Mouse (Mus musculus) embryonic facial prominence, embryonic 14.5 days (tissue): ENCODE data around the gene Stx2. TPM values are rescaled to one million over a fixed set of nuclear protein-coding genes. Genes with fewer than 3 reads are reported as not detected.
"Not testable (repeated sequence)": the region's sequence is repeated elsewhere in the genome, so short reads cannot be mapped to it uniquely, and the experiment has no call there.

Experiments used
- ATAC-seq: fragments of 200-750 bp; cut with Nextera tagmentation; 2 replicates; pipeline ENCODE4 v1.8.0; 2017; ENCODE audit warnings: low read depth, moderate number of reproducible peaks, moderate TSS enrichment
- DNase-seq: peaks from one replicate; pipeline ENCODE4 v3.0.0-alpha.2; 2015; ENCODE audit warnings: low spot score
- H3K27ac ChIP-seq: fragments of 300-500 bp; sonication (generic); replicated peaks from 2 replicates; pipeline ENCODE4 v1.5.1; 2014; ENCODE audit warnings: low read depth, mild to moderate bottlenecking, low read length, moderate library complexity
- H3K27me3 ChIP-seq: fragments of 300-500 bp; sonication (generic); replicated peaks from 2 replicates; pipeline ENCODE4 v1.6.1; 2014; ENCODE audit warnings: low read length; ENCODE audit not compliant: control insufficient read depth, insufficient read depth
- H3K36me3 ChIP-seq: fragments of 300-500 bp; sonication (generic); 2 replicates; pipeline ENCODE4 v1.6.1; 2014; ENCODE audit warnings: low read length, mixed read lengths; ENCODE audit not compliant: control insufficient read depth, insufficient read depth
- H3K4me1 ChIP-seq: fragments of 300-500 bp; sonication (generic); 2 replicates; pipeline ENCODE4 v1.6.1; 2014; ENCODE audit warnings: antibody characterized with exemption, low read length; ENCODE audit not compliant: control insufficient read depth, insufficient read depth
- H3K4me2 ChIP-seq: fragments of 300-500 bp; sonication (generic); 2 replicates; pipeline ENCODE4 v1.6.1; 2014; ENCODE audit warnings: low read depth, mild to moderate bottlenecking, low read length, moderate library complexity, mixed read lengths
- H3K4me3 ChIP-seq: fragments of 300-500 bp; sonication (generic); 2 replicates; pipeline ENCODE4 v1.5.1; 2014; ENCODE audit warnings: low read depth, mild to moderate bottlenecking, low read length
- H3K9ac ChIP-seq: fragments of 300-500 bp; sonication (generic); 2 replicates; pipeline ENCODE4 v1.6.1; 2014; ENCODE audit warnings: low read depth, mild to moderate bottlenecking, low read length, moderate library complexity, mixed read lengths
- H3K9me3 ChIP-seq: fragments of 300-500 bp; sonication (generic); 2 replicates; pipeline ENCODE4 v1.6.1; 2016; ENCODE audit warnings: low read length; ENCODE audit not compliant: control insufficient read depth
- WGBS: fragments of 180-500 bp; shearing (Covaris S2); extraction: QIAGEN DNeasy Blood & Tissue Kit; methylation state at CpG from one replicate; pipeline ENCODE4 v1.1.7; 2014; 5-methylcytosine and 5-hydroxymethylcytosine counted together
- polyA plus RNA-seq: library from polyadenylated mRNA; unstranded; fragments of >200 nt; fragmentation: Nextera tagmentation; extraction: Ambion mirVana; gene quantifications from 2 replicates; pipeline ENCODE4 v1.2.1, GENCODE M21; 2014

Stx2 gene
- polyA plus RNA-seq, 1 experiment from 2014 or later: 34.5 TPM

DNA sequence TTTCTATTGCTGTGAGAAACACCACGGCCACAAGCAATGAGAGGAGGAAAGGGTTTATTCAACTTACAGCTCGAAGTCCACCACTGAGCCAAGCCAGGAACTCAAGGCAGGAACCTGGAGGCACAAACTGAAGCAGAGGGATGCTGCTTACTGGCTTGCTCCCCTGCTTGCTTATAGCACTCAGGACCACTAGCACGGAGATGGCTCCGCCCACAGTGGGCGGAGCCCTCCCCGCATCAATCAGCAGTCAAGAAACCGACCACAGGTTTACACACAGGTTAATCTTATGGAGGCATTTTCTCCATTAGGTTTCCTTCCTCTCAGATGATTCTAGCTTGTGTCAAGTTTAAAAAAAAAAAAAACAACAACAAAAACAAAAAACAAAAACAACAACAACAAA is 27.5 kb downstream of the Stx2 start:
- DNase-seq (no peak), ATAC-seq (no peak)
- H3K9me3 ChIP-seq: no peaks in the 10 kb centered on the region
- no peak overlapping the region for H3K9ac ChIP-seq
- no peak overlapping the region for H3K27ac ChIP-seq
- peaks cover 7% of the 10 kb centered on the region; the same call in 1 of the 2 replicates for H3K36me3 ChIP-seq
- no peak overlapping the region for H3K4me2 ChIP-seq
- 67% methylated on average over 7 of the region's 7 CpGs for WGBS
- H3K4me3 ChIP-seq: no peak overlapping the region
- H3K4me1 ChIP-seq: no peaks in the 10 kb centered on the region
- H3K27me3 ChIP-seq: no peaks in the 10 kb centered on the region

DNA sequence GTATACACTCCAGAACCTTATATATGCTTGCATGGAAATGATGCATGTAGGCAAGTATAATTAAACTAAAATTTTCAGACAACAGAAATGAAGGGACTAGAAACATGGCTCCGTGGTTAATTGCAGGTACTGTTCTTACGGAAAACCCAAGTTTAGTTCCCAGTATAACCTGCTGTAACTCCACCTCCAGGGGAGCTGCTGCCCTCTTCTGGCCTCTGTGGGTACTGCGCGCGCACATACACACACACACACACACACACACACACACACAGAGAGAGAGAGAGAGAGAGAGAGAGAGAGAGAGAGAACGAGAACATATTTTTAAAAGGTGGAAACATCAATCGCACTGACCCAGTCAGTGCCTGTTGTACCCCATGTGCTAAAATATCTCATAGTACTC is 29.4 kb downstream of the Stx2 start:
- Histone ChIP-seq H3K4me2 (no peak overlapping the region), H3K9me3 (no peaks in the 10 kb centered on the region), H3K27ac (no peak overlapping the region), H3K9ac (no peak overlapping the region), H3K27me3 (no peaks in the 10 kb centered on the region), H3K36me3 (no peaks in the 10 kb centered on the region), H3K4me1 (no peaks in the 10 kb centered on the region), H3K4me3 (no peak overlapping the region)
- WGBS: 92% methylated on average over 7 of the region's 7 CpGs
- ATAC-seq (no peak), DNase-seq (no peak)

DNA sequence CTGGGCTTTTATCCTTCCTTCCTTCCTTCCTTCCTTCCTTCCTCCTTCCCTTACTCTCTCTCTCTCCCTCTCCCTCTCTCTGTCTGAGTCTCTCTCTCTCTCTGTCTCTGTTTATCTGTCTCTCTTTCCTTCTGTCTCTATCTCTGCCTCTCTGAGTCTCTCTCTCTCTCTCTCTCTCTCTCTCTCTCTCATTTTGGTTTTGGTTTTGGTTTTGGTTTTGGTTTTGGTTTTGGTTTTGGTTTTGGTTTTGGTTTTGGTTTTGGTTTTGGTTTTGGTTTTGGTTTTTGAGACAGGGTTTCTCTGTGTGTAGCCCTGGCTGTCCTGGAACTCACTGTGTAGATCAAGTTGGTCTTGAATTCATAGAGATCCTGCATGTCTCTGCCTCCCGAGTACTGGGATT is 30.9 kb downstream of the Stx2 start:
- 85% methylated on average over 1 of the region's 1 CpGs for WGBS
- not testable (repeated sequence) for H3K27me3 ChIP-seq, H3K9ac ChIP-seq, H3K4me1 ChIP-seq, H3K9me3 ChIP-seq, ATAC-seq, DNase-seq, H3K36me3 ChIP-seq, H3K4me3 ChIP-seq, H3K27ac ChIP-seq, H3K4me2 ChIP-seq

DNA sequence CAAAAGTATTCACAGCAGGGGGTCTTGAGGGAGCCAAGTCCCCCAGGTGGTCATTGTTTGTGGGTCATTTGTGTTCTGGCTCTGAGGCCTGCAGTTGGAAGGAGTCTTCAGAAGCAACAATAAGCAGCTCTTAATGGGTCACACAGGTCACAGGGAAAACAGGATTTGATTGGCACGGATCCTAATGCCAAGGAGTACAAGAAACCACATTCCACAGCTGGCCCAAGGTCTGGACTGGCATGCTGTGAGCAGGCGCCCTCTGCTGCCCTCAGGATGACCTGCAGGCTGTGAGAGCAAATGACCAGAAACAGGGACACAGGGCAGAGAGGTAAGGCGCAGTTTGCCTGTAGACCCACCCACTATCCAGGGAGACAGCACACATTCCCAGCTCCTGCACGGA is 32.1 kb downstream of the Stx2 start:
- Histone ChIP-seq H3K9ac (no peak overlapping the region), H3K4me2 (no peak overlapping the region), H3K27ac (no peak overlapping the region), H3K27me3 (no peaks in the 10 kb centered on the region), H3K9me3 (no peaks in the 10 kb centered on the region), H3K4me3 (no peak overlapping the region), H3K36me3 (no peaks in the 10 kb centered on the region), H3K4me1 (no peaks in the 10 kb centered on the region)
- ATAC-seq: peak; percentile 33; the same call in 1 of the 2 replicates
- 26% methylated on average over 4 of the region's 4 CpGs for WGBS
- DNase-seq: peak; percentile 57

DNA sequence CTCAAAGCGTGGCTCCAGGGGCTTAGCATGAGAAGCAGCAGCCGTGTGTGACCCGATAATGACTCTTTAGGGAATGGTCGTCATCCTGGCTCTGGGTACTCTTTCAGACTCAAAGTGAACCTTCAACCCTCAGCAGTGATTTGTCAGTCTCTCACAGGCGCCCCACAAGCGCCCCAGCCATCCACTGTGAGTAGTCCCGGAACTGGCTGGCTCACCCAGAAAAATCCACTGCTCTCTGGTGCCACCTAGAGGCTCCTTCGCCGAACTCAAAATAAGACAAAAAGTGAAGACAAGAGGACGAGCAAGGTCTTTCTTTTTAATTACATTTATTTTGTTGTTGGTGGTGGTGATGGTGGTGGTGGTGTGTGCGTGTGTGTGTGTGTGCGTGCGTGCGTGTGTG is 37.1 kb downstream of the Stx2 start:
- Histone ChIP-seq H3K9me3 (no peaks in the 10 kb centered on the region), H3K27me3 (no peaks in the 10 kb centered on the region), H3K36me3 (no peaks in the 10 kb centered on the region), H3K4me3 (no peak overlapping the region), H3K9ac (0 out of 2 replicates have a peak overlapping the region, but pooled peaks have one; percentile 20), H3K27ac (no peak overlapping the region), H3K4me1 (no peaks in the 10 kb centered on the region), H3K4me2 (peak overlapping the region; percentile 24)
- 15% methylated on average over 14 of the region's 14 CpGs for WGBS
- DNase-seq (peak; percentile 65), ATAC-seq (no peak)

DNA sequence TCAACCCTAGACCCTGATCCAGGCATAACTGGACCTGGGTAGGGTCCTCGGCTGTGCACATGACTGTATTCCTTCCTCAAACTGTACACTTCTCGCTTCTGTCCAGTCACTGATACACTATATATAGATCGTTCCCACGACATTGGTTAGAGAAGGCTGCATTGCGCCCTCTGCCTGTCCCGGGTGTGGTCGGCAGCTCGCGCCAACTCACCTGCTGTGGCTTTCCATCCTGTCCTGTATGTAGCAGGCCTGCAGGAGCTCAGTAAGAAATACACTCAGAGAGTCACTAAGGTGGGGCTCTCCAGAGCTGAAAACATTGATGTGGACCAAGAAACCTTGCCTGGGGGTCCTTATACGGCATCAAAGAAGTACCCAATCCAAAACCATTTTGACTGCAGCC is 37.5 kb downstream of the Stx2 start:
- ATAC-seq: no peak
- no peaks in the 10 kb centered on the region for H3K4me1 ChIP-seq
- no peaks in the 10 kb centered on the region for H3K27me3 ChIP-seq
- H3K9ac ChIP-seq: 0 out of 2 replicates have a peak overlapping the region, but pooled peaks have one; percentile 20
- H3K36me3 ChIP-seq: no peaks in the 10 kb centered on the region
- H3K9me3 ChIP-seq: no peaks in the 10 kb centered on the region
- H3K27ac ChIP-seq: no peak overlapping the region
- H3K4me2 ChIP-seq: peak overlapping the region; percentile 24
- 58% methylated on average over 10 of the region's 10 CpGs for WGBS
- H3K4me3 ChIP-seq: no peak overlapping the region
- no peak for DNase-seq

DNA sequence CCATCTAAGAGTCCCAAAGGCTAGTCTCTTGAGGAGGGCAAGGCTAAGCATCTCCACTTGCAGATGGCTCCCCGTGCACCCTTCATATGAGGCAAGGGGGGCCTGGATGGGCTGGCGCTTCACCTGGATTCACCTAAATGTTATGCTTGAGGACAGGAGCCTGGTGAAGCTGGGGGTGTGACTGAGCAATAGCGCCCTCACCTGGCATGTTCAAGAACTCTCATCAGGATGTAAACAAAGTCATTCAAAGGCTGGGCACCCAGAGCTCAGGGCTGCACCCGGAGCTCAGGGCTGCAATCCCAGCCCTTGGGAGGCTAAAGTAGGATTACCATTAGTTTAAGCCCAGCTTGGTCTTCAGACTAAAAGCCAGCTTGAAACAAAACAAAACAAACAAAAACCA is 44.0 kb downstream of the Stx2 start:
- Histone ChIP-seq H3K4me1 (no peaks in the 10 kb centered on the region), H3K4me3 (no peak overlapping the region), H3K9me3 (peaks cover 13% of the 10 kb centered on the region), H3K4me2 (no peak overlapping the region), H3K27ac (no peak overlapping the region), H3K27me3 (no peaks in the 10 kb centered on the region), H3K36me3 (no peaks in the 10 kb centered on the region), H3K9ac (no peak overlapping the region)
- WGBS: 56% methylated on average over 4 of the region's 4 CpGs
- DNase-seq (no peak), ATAC-seq (no peak)

DNA sequence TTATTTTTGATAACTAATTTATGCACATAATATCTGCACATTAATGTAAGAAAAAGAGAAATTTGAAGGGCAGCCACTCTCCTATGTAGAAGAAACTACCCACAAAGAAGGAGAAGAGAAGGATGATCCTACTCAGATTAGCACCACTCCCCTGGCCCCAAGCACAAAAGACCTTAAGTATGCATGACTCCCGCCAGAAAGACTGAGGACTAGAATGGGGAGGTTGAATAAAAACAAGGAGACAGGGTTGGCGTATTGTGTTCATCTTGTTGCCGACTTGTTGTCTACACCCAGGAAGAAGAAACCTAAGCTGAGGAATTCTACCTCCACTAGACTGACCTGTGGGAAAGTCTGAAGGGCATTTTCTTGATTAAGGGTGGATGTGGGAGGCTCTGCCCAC is 49.5 kb downstream of the Stx2 start:
- Histone ChIP-seq H3K4me3 (no peak overlapping the region), H3K4me1 (no peaks in the 10 kb centered on the region), H3K9me3 (peaks cover 19% of the 10 kb centered on the region), H3K36me3 (no peaks in the 10 kb centered on the region), H3K9ac (no peak overlapping the region), H3K27ac (no peak overlapping the region), H3K27me3 (no peaks in the 10 kb centered on the region), H3K4me2 (no peak overlapping the region)
- ATAC-seq: no peak
- 90% methylated on average over 3 of the region's 3 CpGs for WGBS
- no peak for DNase-seq

DNA sequence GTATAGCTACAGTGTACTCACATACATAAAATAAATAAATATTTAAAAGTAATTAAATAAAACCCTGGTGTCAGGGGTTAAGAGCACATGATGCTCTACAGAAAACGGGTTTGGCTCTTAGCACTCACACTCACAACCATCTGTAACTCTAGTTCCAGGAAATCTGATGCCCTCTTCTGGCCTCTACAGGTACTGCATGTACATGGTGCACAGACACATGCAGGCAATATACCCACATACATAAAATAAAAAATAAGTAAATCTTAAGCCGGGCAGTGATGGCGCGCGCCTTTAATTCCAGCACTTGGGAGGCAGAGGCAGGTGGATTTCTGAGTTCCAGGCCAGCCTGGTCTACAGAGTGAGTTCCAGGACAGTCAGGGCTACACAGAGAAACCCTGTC is 54.0 kb downstream of the Stx2 start:
- not testable (repeated sequence) for ATAC-seq, DNase-seq, H3K4me1 ChIP-seq, H3K9me3 ChIP-seq, H3K36me3 ChIP-seq, H3K9ac ChIP-seq, H3K27ac ChIP-seq, H3K4me2 ChIP-seq, H3K4me3 ChIP-seq
- peaks cover 17% of the 10 kb centered on the region for H3K27me3 ChIP-seq
- 91% methylated on average over 5 of the region's 5 CpGs for WGBS
